Mouse (Mus musculus): ENCODE data around the gene Rab40c. TPM values are rescaled to one million over a fixed set of nuclear protein-coding genes. Genes with fewer than 3 reads are reported as not detected.

Gene Rab40c
- polyA plus RNA-seq, 1 experiment from 2014 or later = 19.3 TPM

DNA sequence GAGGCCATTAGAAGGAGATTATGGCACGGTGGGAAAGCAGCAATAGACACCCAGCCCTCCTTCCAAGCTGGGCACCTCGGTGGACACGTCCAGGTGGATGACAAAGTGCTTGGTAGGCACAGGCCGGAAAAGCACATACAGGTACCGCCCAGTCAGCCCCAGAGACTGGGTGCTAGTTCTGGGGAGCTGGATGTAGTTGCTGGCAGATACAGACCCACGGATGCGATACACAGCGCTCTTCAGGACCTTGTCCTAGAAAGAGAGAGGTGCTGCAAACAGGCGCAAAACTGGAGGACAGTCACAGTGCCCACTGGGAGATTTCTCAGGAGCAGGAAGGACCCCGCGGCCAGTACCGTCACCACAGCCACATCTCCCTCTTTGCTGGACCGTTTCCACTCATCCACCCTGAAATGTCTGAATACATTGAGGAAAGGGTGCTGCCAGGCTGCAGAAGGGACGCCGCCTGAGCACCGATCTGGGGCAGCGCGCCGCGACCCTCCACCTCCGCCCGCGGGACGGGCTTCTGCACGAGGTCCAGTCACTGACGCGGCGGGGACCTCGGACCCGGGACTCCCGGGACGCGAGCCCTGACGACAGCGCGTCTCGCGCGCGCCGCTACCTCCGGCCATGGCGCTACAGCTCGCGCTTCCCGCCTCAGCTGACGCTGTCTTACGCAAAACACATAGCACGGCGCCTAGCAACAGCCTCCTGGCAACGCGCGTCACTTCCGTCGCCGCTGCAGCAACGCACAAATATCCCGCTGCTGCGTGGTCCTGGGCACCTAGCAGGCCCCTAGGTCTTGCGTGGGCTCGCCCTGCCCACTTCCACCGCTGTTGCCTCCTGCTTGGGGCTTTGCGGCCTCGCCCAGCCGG is 58.5 kb downstream of the Rab40c start, which contains the start of gene Wdr90:
Wdr90 (minus strand) TSS at position 670 of the 872 bp plus-strand sequence.
- Histone ChIP-seq H3K4me2 (replicated peaks; ENCODE audit: low read depth, low read length) (peak within 1 kb of the TSS; percentile 92), H3K27ac (ENCODE audit: low read length) (peak within 1 kb of the TSS; percentile 71), H3K4me1 (ENCODE audit: insufficient read depth, low read depth, low read length) (peaks cover 4% of the 10 kb centered on the region; the same call in 1 of the 2 replicates), H3K36me3 (ENCODE audit: insufficient read depth, low read length) (no peaks in the 10 kb centered on the region), H3K9me3 (ENCODE audit: low read length) (no peaks in the 10 kb centered on the region), H3K4me3 (ENCODE audit: low read depth, low read length) (peak within 1 kb of the TSS; percentile 58), H3K9ac (replicated peaks; ENCODE audit: low read depth) (peak within 1 kb of the TSS; percentile 55), H3K27me3 (replicated peaks; ENCODE audit: insufficient read depth, low read length) (no peaks in the 10 kb centered on the region)
- TF ChIP-seq CTCF (IDR thresholded peaks at IDR 0.05) = peak; percentile 58
- no peak for TF ChIP-seq EP300 (IDR thresholded peaks at IDR 0.05)
- WGBS = 6% methylated on average over 61 of the region's 65 CpGs
- DNase-seq (ENCODE audit: low spot score) (peak; percentile 96), ATAC-seq (peak; percentile 98)

DNA sequence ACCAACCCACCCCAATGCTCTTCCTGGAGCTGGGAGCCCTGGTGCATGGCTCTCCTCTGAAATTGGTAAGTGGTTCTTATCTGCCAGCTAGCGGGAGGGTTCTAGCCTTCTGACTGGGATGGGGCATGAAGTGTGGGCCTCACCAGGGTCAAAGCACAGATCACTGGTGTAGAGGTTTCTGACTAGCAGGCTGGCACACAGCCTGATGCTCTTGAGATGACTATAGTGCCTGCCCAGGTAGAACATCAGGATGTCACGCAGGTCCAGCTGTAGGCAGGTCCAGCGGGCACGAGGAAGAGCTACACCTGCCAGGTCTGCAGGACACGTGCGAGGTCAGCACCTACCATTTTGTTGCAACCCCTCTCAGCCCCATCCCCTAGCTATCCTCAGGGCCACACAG is 59.3 kb downstream of the Rab40c start:
- H3K9me3 ChIP-seq (ENCODE audit: low read length) = no peaks in the 10 kb centered on the region
- DNase-seq (ENCODE audit: low spot score) = no peak
- no peak for ATAC-seq
- H3K27me3 ChIP-seq (replicated peaks; ENCODE audit: insufficient read depth, low read length) = no peaks in the 10 kb centered on the region
- no peak overlapping the region for H3K27ac ChIP-seq (ENCODE audit: low read length)
- no peaks in the 10 kb centered on the region for H3K36me3 ChIP-seq (ENCODE audit: insufficient read depth, low read length)
- H3K4me3 ChIP-seq (ENCODE audit: low read depth, low read length) = no peak overlapping the region
- no peak for TF ChIP-seq CTCF (IDR thresholded peaks at IDR 0.05)
- TF ChIP-seq EP300 (IDR thresholded peaks at IDR 0.05) = no peak
- WGBS = 90% methylated on average over 6 of the region's 6 CpGs
- no peak overlapping the region for H3K4me2 ChIP-seq (replicated peaks; ENCODE audit: low read depth, low read length)
- H3K9ac ChIP-seq (replicated peaks; ENCODE audit: low read depth) = no peak overlapping the region
- H3K4me1 ChIP-seq (ENCODE audit: insufficient read depth, low read depth, low read length) = peaks cover 4% of the 10 kb centered on the region; the same call in 1 of the 2 replicates

DNA sequence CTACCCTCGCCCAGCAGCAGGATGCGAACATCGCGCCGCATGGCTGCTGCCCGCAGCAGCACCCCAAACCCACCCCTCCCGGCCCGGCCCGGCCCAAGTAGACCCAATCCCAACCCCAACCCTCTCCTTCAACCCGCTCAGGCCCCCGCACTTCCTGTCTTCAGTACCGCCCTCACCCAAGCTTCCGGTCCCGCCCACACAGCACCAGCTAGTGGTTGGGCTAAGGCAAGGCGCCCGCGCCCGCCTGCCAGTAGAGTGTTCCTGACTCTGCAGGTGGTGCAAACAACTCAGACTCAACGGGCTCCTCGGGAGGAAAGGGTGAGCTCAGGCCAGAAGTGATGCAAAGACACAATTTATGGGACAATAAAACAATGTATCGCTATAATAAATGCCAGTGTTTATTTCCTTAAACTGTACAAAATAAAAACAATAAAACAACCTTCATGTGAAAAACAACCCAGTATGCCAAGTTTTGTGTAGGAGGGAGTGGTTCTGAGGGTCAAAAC is 75.1 kb downstream of the Rab40c start, which contains the start of gene Rhot2:
Rhot2 (minus strand) TSS at position 456 of the 506 bp plus-strand sequence.
- H3K4me1 ChIP-seq (ENCODE audit: insufficient read depth, low read depth, low read length) = 0 out of 2 replicates have a peak, but pooled peaks cover 4% of the 10 kb centered on the region
- peak within 1 kb of the TSS; percentile 81 for H3K27ac ChIP-seq (ENCODE audit: low read length)
- H3K4me3 ChIP-seq (ENCODE audit: low read depth, low read length) = peak within 1 kb of the TSS; percentile 77
- WGBS = 3% methylated on average over 18 of the region's 21 CpGs
- peak; percentile 81 for TF ChIP-seq CTCF (IDR thresholded peaks at IDR 0.05)
- no peak for TF ChIP-seq EP300 (IDR thresholded peaks at IDR 0.05)
- ATAC-seq (peak; percentile 99), DNase-seq (ENCODE audit: low spot score) (peak; percentile 98)
- no peaks in the 10 kb centered on the region for H3K9me3 ChIP-seq (ENCODE audit: low read length)
- H3K4me2 ChIP-seq (replicated peaks; ENCODE audit: low read depth, low read length) = peak within 1 kb of the TSS; percentile 89
- no peaks in the 10 kb centered on the region for H3K27me3 ChIP-seq (replicated peaks; ENCODE audit: insufficient read depth, low read length)
- H3K9ac ChIP-seq (replicated peaks; ENCODE audit: low read depth) = peak within 1 kb of the TSS; percentile 63
- H3K36me3 ChIP-seq (ENCODE audit: insufficient read depth, low read length) = peaks cover 13% of the 10 kb centered on the region; the same call in 1 of the 2 replicates

DNA sequence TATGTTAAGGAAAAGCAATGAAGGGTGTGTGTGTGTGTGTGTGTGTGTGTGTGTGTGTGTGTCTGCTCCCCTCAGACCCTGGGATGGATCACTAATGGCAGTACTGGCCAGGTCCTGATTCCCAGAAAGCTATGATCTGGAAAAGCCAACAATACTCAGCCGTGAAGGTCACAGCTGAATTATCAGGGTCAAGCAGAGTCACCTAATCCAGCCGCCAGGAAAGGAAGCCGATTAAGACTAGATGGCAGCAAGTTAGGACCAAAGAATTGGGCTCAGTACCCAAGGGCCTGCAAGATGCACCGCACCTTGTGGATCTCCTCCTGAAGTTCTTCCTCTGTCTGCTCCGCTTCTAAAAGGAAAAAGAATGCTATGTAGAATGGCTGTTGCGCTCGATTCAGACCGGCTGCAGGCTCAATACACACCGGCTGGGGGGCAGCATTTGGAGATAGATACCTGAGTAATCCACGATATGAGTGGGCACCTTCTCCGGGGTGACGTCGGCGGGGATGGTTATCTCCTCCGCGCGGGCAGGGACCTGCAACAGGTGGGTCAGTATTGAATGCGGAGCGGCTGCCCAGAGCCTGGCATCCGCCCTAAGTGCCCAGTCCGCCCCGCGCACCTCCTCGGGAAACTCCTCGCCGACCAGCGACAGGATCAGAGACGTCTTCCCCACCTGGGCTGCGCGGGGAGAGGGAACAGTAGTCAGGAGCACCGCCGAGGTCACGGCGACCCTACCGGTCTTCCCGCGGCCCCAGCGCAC is 75.7 kb downstream of the Rab40c start:
- no peaks in the 10 kb centered on the region for H3K27me3 ChIP-seq (replicated peaks; ENCODE audit: insufficient read depth, low read length)
- H3K36me3 ChIP-seq (ENCODE audit: insufficient read depth, low read length) = peaks cover 13% of the 10 kb centered on the region; the same call in 1 of the 2 replicates
- TF ChIP-seq CTCF (IDR thresholded peaks at IDR 0.05) (no peak), EP300 (IDR thresholded peaks at IDR 0.05) (no peak)
- peak; percentile 42 for ATAC-seq
- peak overlapping the region; percentile 77 for H3K4me3 ChIP-seq (ENCODE audit: low read depth, low read length)
- 2% methylated on average over 33 of the region's 38 CpGs for WGBS
- peak overlapping the region; percentile 81 for H3K27ac ChIP-seq (ENCODE audit: low read length)
- DNase-seq (ENCODE audit: low spot score) = no peak
- H3K4me1 ChIP-seq (ENCODE audit: insufficient read depth, low read depth, low read length) = 0 out of 2 replicates have a peak, but pooled peaks cover 4% of the 10 kb centered on the region
- H3K9me3 ChIP-seq (ENCODE audit: low read length) = no peaks in the 10 kb centered on the region
- peak overlapping the region; percentile 63 for H3K9ac ChIP-seq (replicated peaks; ENCODE audit: low read depth)
- peak overlapping the region; percentile 89 for H3K4me2 ChIP-seq (replicated peaks; ENCODE audit: low read depth, low read length)

DNA sequence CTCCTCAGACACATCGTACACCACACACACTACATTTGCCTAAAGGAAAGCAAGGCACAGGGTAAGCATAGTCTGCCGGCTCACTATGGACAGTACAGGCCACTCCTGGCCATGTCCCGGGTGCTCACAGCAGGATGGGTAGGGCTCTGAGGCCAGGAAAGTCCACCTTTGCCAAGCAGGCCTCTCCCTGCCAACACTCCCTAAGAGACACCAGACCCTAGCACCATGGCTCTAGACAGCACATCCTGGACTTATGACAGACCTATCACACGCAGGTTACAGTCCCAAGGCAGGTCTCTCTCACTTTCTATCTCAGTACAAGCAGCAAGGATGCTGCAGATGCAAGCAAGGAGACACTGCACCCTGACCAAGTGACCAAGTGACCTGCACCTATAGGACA is 76.4 kb downstream of the Rab40c start:
- no peaks in the 10 kb centered on the region for H3K27me3 ChIP-seq (replicated peaks; ENCODE audit: insufficient read depth, low read length)
- no peak overlapping the region for H3K4me3 ChIP-seq (ENCODE audit: low read depth, low read length)
- H3K27ac ChIP-seq (ENCODE audit: low read length) = no peak overlapping the region
- ATAC-seq = no peak
- no peaks in the 10 kb centered on the region for H3K9me3 ChIP-seq (ENCODE audit: low read length)
- peaks cover 13% of the 10 kb centered on the region; the same call in 1 of the 2 replicates for H3K36me3 ChIP-seq (ENCODE audit: insufficient read depth, low read length)
- H3K4me1 ChIP-seq (ENCODE audit: insufficient read depth, low read depth, low read length) = 0 out of 2 replicates have a peak, but pooled peaks cover 4% of the 10 kb centered on the region
- WGBS = 81% methylated on average over 4 of the region's 4 CpGs
- TF ChIP-seq CTCF (IDR thresholded peaks at IDR 0.05) (no peak), EP300 (IDR thresholded peaks at IDR 0.05) (no peak)
- H3K9ac ChIP-seq (replicated peaks; ENCODE audit: low read depth) = no peak overlapping the region; the same call in 1 of the 2 replicates
- DNase-seq (ENCODE audit: low spot score) = no peak
- peak overlapping the region; percentile 89 for H3K4me2 ChIP-seq (replicated peaks; ENCODE audit: low read depth, low read length)

Measured in lung, postnatal 0 days (tissue).